In the genomic region with DNA sequence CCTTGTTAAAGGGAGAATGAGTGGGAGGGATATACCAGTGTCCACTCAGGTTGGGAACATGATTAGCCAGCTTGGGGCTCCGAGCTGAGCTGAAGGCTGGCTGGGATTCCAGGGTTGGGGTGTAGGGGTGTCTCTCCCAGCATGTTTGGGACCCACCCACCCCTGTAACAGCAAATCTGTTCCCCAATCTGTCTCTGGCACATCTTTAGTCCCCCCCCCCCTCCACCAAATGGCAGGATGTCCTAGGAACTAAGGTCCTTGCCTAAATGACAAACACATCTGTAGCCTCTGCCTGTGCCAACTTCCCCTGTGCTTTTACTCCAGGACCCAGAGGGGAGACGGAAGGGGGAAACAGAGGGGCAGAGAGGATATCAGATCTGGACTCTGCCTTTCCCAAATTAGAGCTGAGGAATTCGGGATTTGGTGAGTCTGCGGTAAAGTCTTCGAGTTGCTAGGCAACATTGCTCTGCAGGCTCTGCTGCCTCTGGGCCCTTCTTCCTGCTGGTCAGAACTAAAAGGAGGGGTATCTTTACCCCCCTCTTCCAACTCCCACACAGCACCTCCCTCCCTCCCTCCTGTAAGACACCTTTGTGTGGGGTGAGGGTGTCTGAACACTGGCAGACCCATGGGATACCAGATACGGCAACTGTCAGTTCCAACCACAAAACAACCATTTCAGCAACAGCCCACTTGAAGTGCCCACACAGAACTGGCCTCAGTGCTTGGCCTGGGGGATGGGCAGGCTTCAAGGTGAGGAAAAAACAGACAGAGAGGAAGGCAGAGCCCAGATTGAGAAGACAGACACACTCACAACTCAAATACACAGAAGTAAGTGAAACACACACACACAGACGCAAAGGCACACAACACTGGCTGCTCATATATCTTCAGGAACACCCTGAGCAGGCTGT, we compare ENCODE assay signal across 9 mouse cellular contexts. TPM values are rescaled to one million over a fixed set of nuclear protein-coding genes. Genes with fewer than 3 reads are reported as not detected.
A peak's percentile ranks its signal among the peaks of the same experiment; 100 is the strongest.
DNase-seq lines count a peak whose midpoint lies in the region; ATAC-seq and TF ChIP-seq lines count a peak whose summit lies in the region.
"Had no signal": no experiment of that assay in that cellular context is flagged by ENCODE, and none has a peak within 500 bp of the region (broad histone marks: within the 10 kb centered on the region; RNA-seq: fewer than 3 reads in every experiment).

TSS of gene Siae (plus strand) at position 861 of the 911 bp plus-strand sequence.

- no peak for DNase-seq in kidney, postnatal 36 days
- no peak for DNase-seq in adrenal gland, postnatal 36 days
- no peak for DNase-seq in left cerebral cortex, adult 2 months (ENCODE audit: extremely low spot score in 1 of 2, low spot score in 2 of 2)
- no peak for DNase-seq in B cell, adult 2 months
- no peak for DNase-seq in MN1 (ENCODE audit: low spot score)
- DNase-seq in heart, adult 18-20 months: no peak

- no peak within 1 kb of the TSS for H3K4me3 ChIP-seq in kidney, embryonic 14.5 days (ENCODE audit: low read length)
- no peak within 1 kb of the TSS for H3K4me3 ChIP-seq in ES-Bruce4 (ENCODE audit: low read depth, low read length)
- 0 out of 2 replicates have a peak within 1 kb of the TSS, but pooled peaks have one; percentile 4 for H3K4me3 ChIP-seq in left cerebral cortex, adult 2 months

- intact Hi-C loops in left cerebral cortex, adult 2 months (cut with DNase I): loop anchor here (10.0 kb wide), 1 partner anchor 270 kb away; no protein-coding TSS in a partner anchor

- H3K27me3 ChIP-seq in kidney, embryonic 14.5 days (ENCODE audit: control insufficient read depth, insufficient read depth, low read length): peaks cover 23% of the 10 kb centered on the region
- no peaks in the 10 kb centered on the region; the same call in 1 of the 2 replicates for H3K27me3 ChIP-seq in ES-Bruce4 (ENCODE audit: control insufficient read depth, insufficient read depth, low read length, poor library complexity, severe bottlenecking)

- TF ChIP-seq CTCF in ES-Bruce4 (IDR thresholded peaks at IDR 0.05; ENCODE audit: low read depth, low read length): no peak
- TF ChIP-seq CTCF in left cerebral cortex, adult 2 months (IDR thresholded peaks at IDR 0.05): no peak

- no peaks in the 10 kb centered on the region for H3K9me3 ChIP-seq in kidney, embryonic 14.5 days (ENCODE audit: control insufficient read depth, low read length)
- no peaks in the 10 kb centered on the region for H3K9me3 ChIP-seq in ES-Bruce4 (replicated peaks; ENCODE audit: control insufficient read depth, insufficient read depth, low read length, poor library complexity, severe bottlenecking)

- WGBS in kidney, embryonic 14.5 days: 21% methylated on average over 7 of the region's 7 CpGs

- 0 out of 2 replicates have a peak, but pooled peaks have one; percentile 21 for ATAC-seq in kidney, embryonic 14.5 days (ENCODE audit: low FRiP score, low TSS enrichment)

- 0 out of 2 replicates have a peak, but pooled peaks cover 13% of the 10 kb centered on the region for H3K4me1 ChIP-seq in kidney, embryonic 14.5 days (ENCODE audit: control insufficient read depth, insufficient read depth, low read length)
- H3K4me1 ChIP-seq in ES-Bruce4 (ENCODE audit: control insufficient read depth, insufficient read depth, low read length): no peaks in the 10 kb centered on the region

- TF ChIP-seq EP300 in ES-Bruce4 (IDR thresholded peaks at IDR 0.05; ENCODE audit: insufficient read depth, low read depth, low read length): no peak

- TF ChIP-seq POLR2A in ES-Bruce4 (IDR thresholded peaks at IDR 0.05; ENCODE audit: insufficient read depth, low read length): no peak

- H3K36me3 ChIP-seq in kidney, embryonic 14.5 days (ENCODE audit: control insufficient read depth, insufficient read depth, low read length): no peaks in the 10 kb centered on the region
- H3K36me3 ChIP-seq in ES-Bruce4 (ENCODE audit: control insufficient read depth, insufficient read depth, low read length, poor library complexity, severe bottlenecking): no peaks in the 10 kb centered on the region

- no peak within 1 kb of the TSS for H3K9ac ChIP-seq in kidney, embryonic 14.5 days (ENCODE audit: low read depth, low read length)
- no peak within 1 kb of the TSS for H3K9ac ChIP-seq in ES-Bruce4 (ENCODE audit: low read depth, poor library complexity, severe bottlenecking)

- H3K4me2 ChIP-seq in kidney, embryonic 14.5 days (replicated peaks; ENCODE audit: low read depth, low read length): no peak within 1 kb of the TSS
- H3K4me2 ChIP-seq: heart, embryonic 11.5 days had no signal

- no peak within 1 kb of the TSS for H3K27ac ChIP-seq in kidney, embryonic 14.5 days (ENCODE audit: low read depth, low read length)
- no peak within 1 kb of the TSS for H3K27ac ChIP-seq in ES-Bruce4 (ENCODE audit: insufficient read depth, low read length)
- H3K27ac ChIP-seq in left cerebral cortex, adult 2 months: peak within 1 kb of the TSS; percentile 85

RNA-seq across cellular contexts. Expression of gene Siae, which starts in this region (rescaled TPM):
- 6.8 and 10.8 TPM in 2 replicates for polyA plus RNA-seq in kidney, embryonic 14.5 days (2014; fragmentation: Nextera tagmentation; extraction: Ambion mirVana)
- polyA plus RNA-seq in ES-Bruce4 (2011; ENCODE audit: insufficient read depth, insufficient read length, low read depth, missing spikeins): 9.4 and 10.0 TPM in 2 replicates
- 10 to 100 TPM; 15.1 to 17.8 TPM for total RNA-seq in adrenal gland, postnatal 36 days (2021)
- 10 to 100 TPM; 17.1 to 18.8 TPM for total RNA-seq in left cerebral cortex, adult 2 months (2021)
- 1 to 10 TPM; 8.3 to 9.1 TPM for total RNA-seq in heart, adult 18-20 months (2021)
